Mouse (Mus musculus) bone marrow macrophage, adult 2 months (primary cell): ENCODE results near the gene Agtpbp1. TPM values are rescaled to one million over a fixed set of nuclear protein-coding genes. Genes with fewer than 3 reads are reported as not detected.
"Not testable (repeated sequence)": the region's sequence is repeated elsewhere in the genome, so short reads cannot be mapped to it uniquely, and the experiment has no call there.

Experiments used
- H3K27ac ChIP-seq: 2 replicates; pipeline ENCODE4 v1.5.1; 2012; ENCODE audit warnings: low read depth, low read length; ENCODE audit not compliant: insufficient read depth
- H3K4me1 ChIP-seq: 2 replicates; pipeline ENCODE4 v1.6.1; 2012; ENCODE audit warnings: low read length; ENCODE audit not compliant: control insufficient read depth, insufficient read depth
- H3K4me3 ChIP-seq: 2 replicates; pipeline ENCODE4 v1.5.1; 2012; ENCODE audit warnings: mild to moderate bottlenecking, low read length, moderate library complexity; ENCODE audit not compliant: insufficient read depth
- CTCF ChIP-seq: IDR thresholded peaks from 2 replicates; pipeline ENCODE4 v1.5.1; 2012; ENCODE audit warnings: low read depth, mild to moderate bottlenecking, low read length, moderate library complexity
- POLR2A ChIP-seq: IDR thresholded peaks from 2 replicates; pipeline ENCODE4 v1.6.1; 2012; ENCODE audit warnings: mild to moderate bottlenecking, low read depth, low read length, borderline replicate concordance
- polyA plus RNA-seq: library from polyadenylated mRNA; stranded (reverse); fragments of >200 nt; gene quantifications from 2 replicates; pipeline ENCODE4 v1.2.4, GENCODE M21; 2012; ENCODE audit not compliant: missing spikeins, insufficient read depth, insufficient read length

The Agtpbp1 gene
- polyA plus RNA-seq, 1 experiment, result 50.6 TPM

DNA sequence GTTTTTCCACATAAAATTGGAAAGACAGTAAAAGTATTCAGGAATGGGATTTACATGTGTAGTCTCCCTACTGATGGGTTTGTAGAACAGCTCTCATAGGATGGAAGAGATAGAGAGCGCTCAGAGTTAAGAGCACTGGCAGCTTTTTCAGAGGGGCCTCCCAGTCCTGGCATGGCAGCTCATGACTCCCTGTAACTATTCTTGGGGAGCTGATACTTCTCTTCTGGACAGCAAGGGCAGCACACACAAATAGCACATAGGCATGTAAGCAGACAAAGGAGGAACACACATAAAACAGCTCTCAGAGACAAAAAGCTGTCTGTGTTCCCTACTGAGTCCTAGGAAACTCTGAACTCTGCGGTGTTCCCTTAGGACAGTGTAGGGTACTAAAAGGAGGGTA lies 25.4 kb upstream of the Agtpbp1 start:
- TF ChIP-seq POLR2A (no peak), CTCF (no peak)
- H3K4me1 ChIP-seq, result no peaks in the 10 kb centered on the region
- no peak overlapping the region for H3K27ac ChIP-seq
- no peak overlapping the region for H3K4me3 ChIP-seq

DNA sequence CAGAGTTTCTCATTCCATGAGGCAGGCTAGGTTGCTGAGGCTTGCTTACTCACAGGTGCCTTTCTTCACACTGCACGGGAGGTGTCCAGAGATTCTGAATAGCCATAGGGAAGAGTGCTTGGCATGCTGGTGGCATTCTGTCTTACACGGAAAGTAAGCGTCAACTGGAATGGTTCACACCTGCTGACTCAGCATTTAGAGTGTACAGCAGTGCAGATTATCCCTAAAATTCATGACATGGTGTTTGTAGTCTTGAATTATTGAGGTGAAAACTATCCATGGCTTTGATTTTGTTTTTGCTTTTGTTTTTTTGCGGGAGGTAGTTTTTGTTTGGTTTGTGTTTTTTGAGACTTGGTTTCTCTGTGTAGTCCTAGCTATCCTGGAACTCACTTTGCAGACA lies 24.9 kb upstream of the Agtpbp1 start:
- H3K27ac ChIP-seq, result no peak overlapping the region
- no peak overlapping the region for H3K4me3 ChIP-seq

DNA sequence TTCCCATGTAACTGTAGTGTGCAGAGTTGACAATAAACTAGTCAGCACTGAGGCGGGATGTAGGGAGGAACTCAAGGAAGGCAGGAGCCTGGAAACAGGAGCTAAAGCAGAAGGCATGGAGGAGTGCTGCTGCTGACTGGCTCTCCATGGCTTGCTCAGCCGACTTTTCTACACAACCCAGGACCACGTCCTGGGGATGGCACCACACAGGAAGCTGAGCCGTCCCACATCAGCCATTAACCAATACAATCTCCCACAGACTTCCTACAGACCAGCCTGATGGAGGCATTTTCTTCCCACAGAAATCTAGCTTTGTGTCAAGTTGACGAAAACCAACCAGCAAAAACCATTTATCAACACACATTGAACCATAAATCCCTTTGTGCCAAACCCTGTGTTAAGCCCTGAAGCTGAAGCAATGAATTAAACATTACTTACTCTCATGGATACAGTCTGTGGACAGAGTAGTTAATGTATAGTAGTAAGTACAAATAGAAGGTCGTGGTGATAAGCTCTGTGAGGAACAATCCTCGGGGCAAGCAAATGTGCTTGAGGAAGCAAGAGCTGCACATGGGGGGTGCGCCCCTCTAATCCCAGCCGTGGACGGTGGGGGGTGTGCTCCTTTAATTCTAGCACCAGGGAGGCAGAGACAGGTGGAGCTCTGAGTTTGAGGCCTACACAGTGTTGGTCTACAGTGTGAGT lies 20.3 kb upstream of the Agtpbp1 start:
- no peak overlapping the region for H3K27ac ChIP-seq
- no peak overlapping the region for H3K4me3 ChIP-seq
- no peak for TF ChIP-seq POLR2A
- no peak for TF ChIP-seq CTCF
- H3K4me1 ChIP-seq, result no peaks in the 10 kb centered on the region

More for the DNA sequence above, 24.9 kb upstream of the Agtpbp1 start:
- TF ChIP-seq CTCF, result no peak
- TF ChIP-seq POLR2A, result no peak
- H3K4me1 ChIP-seq, result no peaks in the 10 kb centered on the region

DNA sequence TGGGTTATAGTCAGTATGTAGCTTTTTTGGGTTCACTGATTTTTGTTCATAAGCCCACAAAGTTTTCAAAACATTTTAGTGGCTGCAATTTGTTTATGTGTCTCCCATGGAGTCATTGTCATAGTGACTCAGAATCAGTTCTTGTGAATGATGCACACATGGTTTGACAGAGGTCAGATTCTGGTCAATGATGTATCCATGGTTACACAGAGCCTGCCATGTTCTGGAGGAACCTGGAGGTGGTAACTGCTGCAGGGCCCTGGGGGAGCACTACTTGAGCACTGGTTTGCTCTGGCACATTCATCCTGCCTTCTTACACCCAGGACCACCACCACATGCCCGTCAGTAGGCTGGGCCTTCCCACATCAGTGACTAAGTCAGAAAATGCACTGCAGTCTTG lies 19.5 kb upstream of the Agtpbp1 start:
- TF ChIP-seq CTCF (no peak), POLR2A (no peak)
- Histone ChIP-seq H3K4me1 (no peaks in the 10 kb centered on the region), H3K27ac (no peak overlapping the region)

DNA sequence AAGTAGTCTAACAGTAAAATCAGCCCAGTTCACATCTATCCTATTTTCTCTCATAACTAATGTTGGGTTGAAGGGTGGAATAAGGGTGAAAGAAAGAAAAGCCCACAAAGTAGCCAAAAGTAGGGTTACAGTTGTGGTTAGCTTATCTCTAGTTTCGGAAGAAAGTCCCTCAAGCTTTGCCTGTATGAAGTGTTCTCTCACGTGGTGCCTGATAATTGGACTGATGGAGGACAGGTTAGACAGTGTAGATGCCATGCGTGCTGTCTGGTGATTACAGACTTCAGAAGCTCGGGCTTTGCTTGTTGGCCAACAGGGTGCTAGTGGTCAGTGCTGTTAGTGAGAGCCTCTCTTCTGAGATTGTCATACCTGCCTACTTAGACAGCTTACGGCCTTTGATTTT lies 18.1 kb upstream of the Agtpbp1 start:
- Histone ChIP-seq H3K27ac (no peak overlapping the region), H3K4me1 (no peaks in the 10 kb centered on the region), H3K4me3 (no peak overlapping the region)
- no peak for TF ChIP-seq POLR2A
- no peak for TF ChIP-seq CTCF

More for the DNA sequence above, 19.5 kb upstream of the Agtpbp1 start:
- no peak overlapping the region for H3K4me3 ChIP-seq

DNA sequence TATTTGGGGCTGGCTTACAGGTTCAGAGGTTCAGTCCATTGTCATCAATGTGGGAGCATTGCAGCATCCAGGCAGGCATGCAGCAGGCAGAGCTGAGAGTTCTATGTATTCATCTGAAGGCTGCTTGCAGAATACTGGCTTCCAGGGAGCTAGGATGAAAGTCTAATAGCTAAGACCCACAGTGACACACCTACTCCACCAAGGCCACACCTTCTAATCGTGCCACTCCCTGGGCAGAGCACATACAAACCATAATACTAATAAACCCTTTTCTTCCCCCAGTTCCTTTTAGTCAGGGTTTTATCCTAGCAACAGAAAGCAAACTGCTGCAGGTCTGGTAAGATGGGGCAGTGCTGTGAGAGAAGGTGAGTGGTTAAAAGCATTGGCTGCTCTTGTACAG lies 7.6 kb upstream of the Agtpbp1 start:
- TF ChIP-seq POLR2A (no peak), CTCF (no peak)
- no peak overlapping the region for H3K27ac ChIP-seq
- H3K4me3 ChIP-seq, result no peak overlapping the region
- H3K4me1 ChIP-seq, result no peaks in the 10 kb centered on the region; the same call in 1 of the 2 replicates

DNA sequence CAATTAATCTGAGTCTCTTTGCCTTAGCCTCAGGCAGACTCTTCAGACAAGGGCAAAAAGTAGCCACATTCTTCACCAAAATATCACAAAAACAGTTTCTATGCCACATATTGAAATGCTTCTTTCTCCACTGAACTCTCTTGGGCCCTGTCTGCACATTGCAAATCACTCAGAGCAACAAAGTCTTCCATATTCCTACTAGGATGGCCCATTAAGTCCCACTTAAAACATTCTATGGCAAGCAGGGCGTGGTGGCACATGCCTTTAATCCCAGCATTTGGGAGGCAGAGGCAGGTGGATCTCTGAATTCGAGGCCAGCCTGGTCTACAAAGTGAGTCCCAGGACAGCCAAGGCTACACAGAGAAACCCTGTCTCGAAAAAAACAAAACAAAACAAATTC lies 7.0 kb upstream of the Agtpbp1 start:
- H3K4me1 ChIP-seq, H3K27ac ChIP-seq: not testable (repeated sequence)

DNA sequence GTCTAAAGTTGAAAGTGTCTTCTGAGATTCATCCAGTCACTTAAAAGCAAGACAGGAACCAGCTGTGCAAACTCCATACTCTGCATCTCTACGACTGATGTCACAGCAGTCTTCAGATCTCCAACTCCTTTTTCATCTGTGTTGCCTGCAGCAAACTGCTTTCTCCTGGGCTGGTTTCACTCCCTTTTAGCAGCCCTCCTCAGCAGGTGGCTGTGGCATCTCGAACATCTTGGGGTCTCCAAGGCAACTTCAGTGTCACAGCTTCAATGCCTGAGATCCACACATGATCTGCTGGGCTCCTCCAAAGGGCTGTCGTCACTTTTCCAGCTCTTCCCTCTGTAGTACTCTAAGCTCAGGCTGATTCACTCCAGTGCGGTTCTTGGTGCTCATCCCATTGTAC lies 5.7 kb upstream of the Agtpbp1 start:
- peaks cover 2% of the 10 kb centered on the region; the same call in 1 of the 2 replicates for H3K4me1 ChIP-seq
- H3K27ac ChIP-seq, result no peak overlapping the region
- TF ChIP-seq CTCF (no peak), POLR2A (no peak)
- no peak overlapping the region for H3K4me3 ChIP-seq

More for the DNA sequence above, 7.0 kb upstream of the Agtpbp1 start:
- H3K4me3 ChIP-seq, result not testable (repeated sequence)

DNA sequence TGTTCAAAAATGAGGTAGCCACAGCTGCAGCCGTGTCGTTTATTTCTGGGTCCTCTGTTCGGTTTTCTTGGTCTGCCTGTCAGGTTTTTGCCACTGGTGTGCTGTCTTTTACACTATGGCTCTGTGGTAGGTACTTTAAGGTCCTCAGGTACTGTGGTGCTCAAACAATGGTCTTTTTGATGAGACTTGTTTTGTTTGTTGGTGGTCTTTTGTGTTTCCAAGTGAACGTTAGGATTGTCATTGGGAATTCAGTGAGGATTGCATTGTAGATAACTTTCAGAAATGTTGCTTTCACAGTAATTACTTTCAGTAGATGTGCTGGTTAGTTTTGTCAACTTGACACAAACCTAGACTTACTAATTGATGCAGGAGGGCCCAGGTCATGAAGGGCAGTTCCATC lies 4.6 kb upstream of the Agtpbp1 start:
- no peak overlapping the region for H3K4me3 ChIP-seq
- no peak overlapping the region for H3K27ac ChIP-seq
- peaks cover 2% of the 10 kb centered on the region for H3K4me1 ChIP-seq
- TF ChIP-seq POLR2A, result no peak
- TF ChIP-seq CTCF, result no peak

DNA sequence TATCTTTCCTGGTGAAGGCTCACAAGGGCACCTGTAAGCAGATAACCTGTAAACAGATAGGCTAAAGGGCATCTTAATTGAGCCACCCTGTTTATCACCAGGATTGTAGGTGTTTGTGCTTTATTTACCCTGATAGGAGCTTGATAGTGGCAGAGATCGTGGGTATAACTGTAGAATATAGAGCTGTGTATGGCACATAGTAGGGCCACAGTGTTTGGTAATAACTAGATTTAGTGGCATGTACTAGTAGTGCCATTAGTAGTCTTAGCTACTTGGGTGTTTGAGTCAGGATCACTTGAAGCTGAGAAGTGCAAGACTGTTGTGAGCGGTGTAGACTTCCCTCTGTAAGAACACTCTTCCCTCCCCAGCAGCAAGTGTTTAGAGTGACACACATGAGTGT lies 2.2 kb upstream of the Agtpbp1 start:
- TF ChIP-seq POLR2A, result no peak
- no peak for TF ChIP-seq CTCF
- H3K4me3 ChIP-seq, result no peak overlapping the region
- H3K27ac ChIP-seq, result no peak overlapping the region
- H3K4me1 ChIP-seq, result peaks cover 7% of the 10 kb centered on the region

DNA sequence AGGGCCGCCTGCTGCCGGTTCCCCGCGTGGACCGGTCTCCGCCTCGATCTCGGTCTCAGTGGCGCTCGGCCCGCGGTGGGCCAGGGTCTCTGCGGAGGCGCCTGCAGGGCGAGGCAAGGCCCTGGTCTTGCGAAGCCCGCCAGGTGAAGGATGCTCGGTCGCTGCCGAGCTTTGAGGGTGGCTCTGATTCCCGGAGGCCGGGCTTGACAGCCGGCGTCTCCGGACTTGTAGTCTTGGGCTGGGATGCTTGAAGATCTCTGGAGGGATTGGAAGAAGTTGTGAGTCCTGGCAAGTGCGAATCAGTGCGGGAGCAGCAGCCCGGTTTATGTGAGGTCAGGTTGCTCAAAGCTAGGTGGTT lies 600 bp upstream of the Agtpbp1 start:
- peaks cover 7% of the 10 kb centered on the region for H3K4me1 ChIP-seq
- TF ChIP-seq CTCF (no peak), POLR2A (no peak)
- peak overlapping the region; percentile 19; the same call in 1 of the 2 replicates for H3K27ac ChIP-seq
- peak overlapping the region; percentile 99 for H3K4me3 ChIP-seq
